Mouse (Mus musculus): ENCODE results near the gene Olfm2.

The Olfm2 gene

DNA sequence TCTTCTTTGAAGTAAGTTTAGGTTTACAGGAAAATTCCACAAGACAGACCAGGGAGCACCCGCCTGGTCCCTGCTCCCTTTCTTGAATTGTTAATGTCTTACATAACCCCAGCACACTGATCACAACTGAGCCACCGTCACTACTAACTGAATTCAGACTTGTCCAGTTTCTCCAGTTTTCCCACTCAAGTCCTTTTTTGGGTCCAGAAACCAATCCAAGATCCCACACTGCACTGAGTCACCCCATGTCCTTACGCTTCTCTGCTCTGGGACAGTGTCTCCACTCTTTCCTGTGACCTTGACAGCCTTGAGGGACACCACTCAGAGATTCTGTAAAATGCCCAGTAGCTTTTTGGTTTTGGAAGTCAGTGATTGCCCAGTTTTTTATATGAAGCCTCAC, 53.3 kb downstream of the Olfm2 start:
- DNase-seq, result no peak

DNA sequence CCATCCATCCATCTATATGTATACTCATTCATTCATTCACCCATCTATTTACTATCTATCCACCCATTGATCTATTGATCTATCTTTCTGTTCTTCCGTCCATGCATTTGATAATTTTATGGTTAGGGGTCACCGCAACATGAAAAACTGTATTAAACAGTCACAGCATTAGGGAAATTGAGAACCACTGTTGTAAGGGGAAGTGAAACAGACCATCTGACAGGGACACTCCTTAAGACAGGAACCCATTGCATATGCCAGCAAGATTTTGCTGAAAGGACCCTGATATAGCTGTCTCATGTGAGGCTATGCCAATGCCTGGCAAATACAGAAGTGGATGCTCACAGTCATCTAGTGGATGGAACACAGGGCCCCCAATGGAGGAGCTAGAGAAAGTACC, 55.7 kb downstream of the Olfm2 start:
- DNase-seq, result peak; percentile 12 to 13

GRCm38 (mm10) chr9:20689913-20690312, 56.2 kb downstream of the Olfm2 start:
- no peak for DNase-seq

DNA sequence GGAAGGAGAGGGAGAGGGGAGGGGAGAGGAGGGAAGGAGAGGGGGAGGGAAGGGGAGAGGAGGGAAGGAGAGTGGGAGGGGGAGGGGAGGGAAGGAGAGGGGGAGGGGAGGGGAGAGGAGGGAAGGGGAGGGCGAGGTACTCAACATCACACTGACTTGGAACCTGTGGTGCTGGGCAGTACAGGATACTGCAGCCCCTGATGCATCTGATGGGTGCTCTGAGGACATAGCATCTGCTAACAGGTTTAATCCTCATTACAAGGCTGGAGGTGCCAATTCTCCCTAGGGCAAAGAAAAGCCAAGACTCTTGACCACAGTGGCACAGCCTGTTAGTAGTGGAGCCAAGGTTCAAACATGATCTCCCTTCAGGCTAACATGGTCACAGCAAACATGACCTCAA, 56.7 kb downstream of the Olfm2 start:
- DNase-seq, result no peak

- DNase-seq, result no peak
Measured at GRCm38 (mm10) chr9:20685081-20685861, 60.9 kb downstream of the Olfm2 start.

DNA sequence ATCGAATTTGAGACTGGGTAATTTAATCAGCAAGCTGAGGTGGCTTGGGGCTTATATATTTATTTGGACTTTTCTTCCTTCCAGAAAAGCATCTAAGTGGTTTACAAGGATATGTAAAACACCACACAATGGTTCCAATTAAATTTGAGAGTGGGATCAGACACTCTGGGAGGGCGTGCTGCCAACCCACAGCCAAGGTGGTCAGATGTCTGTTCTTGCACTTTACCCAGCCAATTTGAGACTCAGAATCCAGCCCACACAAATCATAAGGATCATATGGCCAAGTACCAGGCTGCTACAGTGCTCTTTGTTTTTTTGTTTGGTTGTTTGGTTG, 63.8 kb downstream of the Olfm2 start:
- DNase-seq, result no peak

- DNase-seq, result no peak
Measured at GRCm38 (mm10) chr9:20681546-20682388, 64.4 kb downstream of the Olfm2 start.

- DNase-seq, result no peak
Measured at GRCm38 (mm10) chr9:20680378-20680958, 65.7 kb downstream of the Olfm2 start.

DNA sequence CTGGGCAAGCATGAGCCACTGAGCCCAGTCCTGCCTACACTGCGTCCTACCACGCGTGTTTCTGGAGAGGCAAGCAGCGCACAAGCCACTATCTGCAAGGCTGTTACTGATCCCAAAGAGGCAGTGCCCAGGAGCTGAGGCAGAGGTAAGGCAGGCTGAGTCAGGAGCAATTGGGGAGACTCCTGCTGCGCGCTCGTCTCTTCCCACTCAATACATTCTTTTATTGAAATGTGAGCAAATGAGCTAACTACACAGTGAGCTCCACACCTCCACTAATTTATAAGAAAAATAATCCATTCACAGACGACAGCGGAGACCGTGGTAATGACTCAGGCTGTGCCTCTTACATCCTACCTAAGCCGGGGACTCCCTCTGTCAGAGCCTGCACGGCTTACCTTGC, 68.3 kb downstream of the Olfm2 start:
- DNase-seq, result no peak

- no peak for DNase-seq
Measured at GRCm38 (mm10) chr9:20672047-20672446, 74.1 kb downstream of the Olfm2 start.

GRCm38 (mm10) chr9:20668065-20668464, 78.1 kb downstream of the Olfm2 start:
- DNase-seq, result no peak

- DNase-seq, result no peak
Measured at GRCm38 (mm10) chr9:20666510-20667034, 79.6 kb downstream of the Olfm2 start.

DNA sequence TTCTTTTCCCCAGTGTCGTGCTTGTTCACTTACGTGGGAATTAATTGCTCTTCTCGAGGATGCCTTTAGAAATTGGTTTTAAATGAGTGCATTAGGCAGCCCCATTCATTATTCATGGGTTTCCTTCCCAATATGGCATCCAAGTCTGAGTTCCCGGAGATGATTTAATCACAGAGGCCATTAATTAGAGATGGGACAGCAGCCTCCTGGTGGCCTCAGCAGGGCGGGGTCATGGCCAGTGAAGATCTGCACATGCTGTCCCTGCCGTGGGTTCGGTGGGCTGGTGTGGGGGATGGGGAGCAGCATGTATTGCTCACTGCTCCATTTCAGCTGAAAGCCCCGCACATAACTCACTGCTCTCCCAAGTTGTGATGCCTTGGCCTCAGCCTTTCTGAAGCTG, 80.2 kb downstream of the Olfm2 start:
- DNase-seq, result no peak

DNA sequence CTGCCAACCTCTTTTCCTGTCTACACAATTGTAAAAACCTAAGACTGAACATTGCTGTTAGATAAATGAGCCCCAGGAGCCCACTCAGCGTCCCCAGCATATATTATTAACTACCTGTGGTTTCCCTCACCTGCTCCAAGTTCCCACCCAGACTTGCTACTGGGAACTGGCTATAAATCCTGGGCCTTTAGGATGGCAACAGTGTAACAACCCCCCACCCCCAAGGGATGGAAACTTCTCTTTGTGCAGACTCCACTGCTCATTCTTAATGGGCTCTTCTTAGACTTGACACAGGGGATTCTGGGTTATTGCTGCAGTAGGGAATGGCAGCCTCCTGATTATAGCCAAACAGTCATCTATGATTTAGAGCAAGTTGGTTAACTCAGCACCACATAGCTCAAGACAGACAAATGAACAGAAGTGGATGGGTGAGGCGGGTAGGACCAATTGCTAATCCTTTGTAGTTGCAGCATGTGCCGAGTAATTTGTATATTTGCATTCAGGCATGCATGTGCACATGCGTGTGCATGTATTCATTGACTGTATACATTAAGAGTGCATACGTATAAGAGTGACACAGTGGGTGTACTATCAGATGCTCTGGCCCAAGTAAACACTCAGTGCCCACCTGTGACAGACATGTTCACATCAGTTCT, 81.0 kb downstream of the Olfm2 start:
- DNase-seq, result no peak

DNA sequence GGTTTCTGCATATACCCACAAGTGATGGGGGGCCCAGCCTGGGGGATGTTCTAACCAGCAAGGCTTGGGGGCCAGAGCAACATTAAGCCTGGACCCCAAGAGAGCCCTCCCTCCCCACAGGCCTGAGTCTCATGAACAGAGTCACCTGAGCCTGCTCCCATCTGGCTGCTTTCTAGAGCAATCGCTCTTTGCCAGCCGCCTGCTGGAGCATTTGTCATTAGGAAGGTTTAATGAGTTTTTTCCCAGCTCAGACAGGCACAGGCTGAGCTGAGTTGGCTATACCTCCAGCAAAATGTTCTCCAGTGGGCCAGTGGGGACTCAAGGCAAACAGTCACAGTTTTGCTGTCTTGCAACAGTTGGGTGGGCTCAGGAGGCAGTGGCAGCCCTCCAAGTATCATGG, 81.8 kb downstream of the Olfm2 start:
- no peak for DNase-seq

GRCm38 (mm10) chr9:20663956-20664355, 82.2 kb downstream of the Olfm2 start:
- no peak for DNase-seq

GRCm38 (mm10) chr9:20662874-20663273, 83.3 kb downstream of the Olfm2 start:
- DNase-seq, result no peak

DNA sequence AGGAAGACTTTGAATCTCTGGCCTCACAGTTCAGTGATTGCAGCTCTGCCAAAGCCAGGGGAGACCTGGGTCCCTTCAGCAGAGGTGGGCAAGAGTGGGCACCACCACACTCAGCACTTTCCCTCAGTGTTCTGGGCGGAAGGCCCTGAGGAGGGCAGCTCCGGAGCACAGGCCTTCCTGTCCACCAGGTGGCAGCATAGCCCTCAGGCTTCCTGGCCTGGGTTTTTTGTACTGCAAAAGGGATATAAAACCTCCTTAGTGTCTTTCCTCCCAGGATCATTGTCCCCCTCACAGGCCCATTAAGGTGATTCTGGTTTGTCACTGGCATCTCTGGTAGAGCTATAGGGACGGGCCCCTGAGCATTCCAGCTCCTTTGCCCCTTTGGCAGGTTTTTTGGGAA, 83.8 kb downstream of the Olfm2 start:
- peak; percentile 70 to 72 for DNase-seq

GRCm38 (mm10) chr9:20657546-20657945, 88.6 kb downstream of the Olfm2 start:
- no peak for DNase-seq

DNA sequence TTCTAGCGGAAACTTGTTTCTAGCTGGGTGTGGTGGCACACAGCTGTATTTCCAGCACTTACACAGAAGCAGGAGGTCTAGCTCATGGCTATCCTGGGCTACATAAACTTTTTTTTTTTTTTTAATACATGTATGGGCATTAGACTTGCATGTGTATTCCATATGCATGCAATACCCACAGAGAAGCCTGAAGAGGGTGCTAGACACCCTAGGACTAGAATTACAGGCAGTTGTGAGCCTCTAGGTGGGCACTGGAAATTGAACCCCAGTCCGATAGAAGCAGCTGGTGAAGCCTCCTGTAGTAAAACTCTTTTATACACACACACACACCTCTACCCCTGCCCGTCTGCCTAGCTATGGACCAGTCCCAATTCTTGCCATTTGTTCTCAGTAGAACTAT, 92.3 kb downstream of the Olfm2 start:
- no peak for DNase-seq

GRCm38 (mm10) chr9:20652260-20652658, 93.9 kb downstream of the Olfm2 start:
- no peak for DNase-seq

DNA sequence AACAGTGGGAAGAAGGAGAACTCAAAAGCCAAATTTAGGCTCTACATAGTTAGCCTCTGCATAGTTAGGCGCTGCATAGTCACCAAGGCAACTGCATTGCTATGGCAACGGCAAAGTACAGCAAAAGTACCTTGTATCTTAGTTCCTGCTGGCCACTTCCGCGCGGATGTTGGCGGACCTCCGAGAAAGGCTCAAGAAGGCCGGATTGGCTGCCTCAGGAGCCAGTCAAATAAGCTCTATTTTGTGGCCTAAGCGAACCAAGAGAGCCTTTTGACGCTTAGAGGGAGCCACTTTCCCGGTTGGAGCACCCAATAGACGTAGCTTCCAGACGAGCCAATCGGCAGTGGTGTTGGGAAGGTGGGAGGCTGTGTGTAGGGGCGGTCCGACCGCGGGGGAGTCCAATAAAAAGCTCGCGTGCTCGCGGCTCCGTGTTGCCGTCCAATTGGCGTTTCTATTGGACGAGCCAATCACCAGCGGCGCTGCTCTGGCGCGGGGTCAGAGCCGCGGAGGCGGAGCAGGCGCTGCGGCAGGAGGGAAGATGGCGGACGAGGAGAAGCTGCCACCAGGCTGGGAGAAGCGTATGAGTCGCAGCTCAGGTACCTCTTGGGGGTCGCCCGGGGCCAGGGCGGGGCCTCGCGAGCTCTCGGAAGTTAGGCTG, 94.4 kb downstream of the Olfm2 start, which contains the start of gene Pin1:
Gene Pin1, plus strand, starts transcription at position 494 of the 658 bp plus-strand sequence.
- peak; percentile 94 to 96 for DNase-seq

Data from B cell, adult 2 months (primary cell).